Mouse (Mus musculus) hindbrain, embryonic 15.5 days (tissue): Measurements from ENCODE around the gene Lrrc29. TPM values are rescaled to one million over a fixed set of nuclear protein-coding genes. Genes with fewer than 3 reads are reported as not detected.

Source experiments
- ATAC-seq: fragments of 200-750 bp; cut with Nextera tagmentation; 2 replicates; pipeline ENCODE4 v1.8.0; 2017; ENCODE audit warnings: low read depth, moderate number of reproducible peaks, moderate TSS enrichment; ENCODE audit not compliant: low FRiP score
- H3K27ac ChIP-seq: fragments of 300-500 bp; sonication (generic); replicated peaks from 2 replicates; pipeline ENCODE4 v1.5.1; 2015; ENCODE audit warnings: mild to moderate bottlenecking, inconsistent platforms
- H3K27me3 ChIP-seq: fragments of 300-500 bp; sonication (generic); 2 replicates; pipeline ENCODE4 v1.6.1; 2015; ENCODE audit warnings: control low read depth, inconsistent platforms
- H3K36me3 ChIP-seq: fragments of 300-500 bp; sonication (generic); 2 replicates; pipeline ENCODE4 v1.6.1; 2015; ENCODE audit warnings: control low read depth, inconsistent platforms
- H3K4me1 ChIP-seq: fragments of 300-500 bp; sonication (generic); replicated peaks from 2 replicates; pipeline ENCODE4 v1.6.1; 2015; ENCODE audit warnings: control low read depth, inconsistent platforms
- H3K4me2 ChIP-seq: fragments of 300-500 bp; sonication (generic); 2 replicates; pipeline ENCODE4 v1.6.1; 2015; ENCODE audit warnings: moderate library complexity, mild to moderate bottlenecking, inconsistent platforms
- H3K4me3 ChIP-seq: fragments of 300-500 bp; sonication (generic); 2 replicates; pipeline ENCODE4 v1.5.1; 2015; ENCODE audit warnings: mild to moderate bottlenecking, inconsistent platforms
- H3K9ac ChIP-seq: fragments of 300-500 bp; sonication (generic); 2 replicates; pipeline ENCODE4 v1.6.1; 2015; ENCODE audit warnings: inconsistent platforms
- H3K9me3 ChIP-seq: fragments of 300-500 bp; sonication (generic); 2 replicates; pipeline ENCODE4 v1.6.1; 2016; ENCODE audit warnings: control low read depth, inconsistent platforms
- WGBS: fragments of 180-500 bp; shearing (Covaris S2); methylation state at CpG from one replicate; pipeline ENCODE4 v1.1.7; 2015; 5-methylcytosine and 5-hydroxymethylcytosine counted together
- polyA plus RNA-seq: library from polyadenylated mRNA; unstranded; fragments of >200 nt; fragmentation: Nextera tagmentation; extraction: Ambion mirVana; gene quantifications from 2 replicates; pipeline ENCODE4 v1.2.1, GENCODE M21; 2015

Gene Lrrc29
- polyA plus RNA-seq, 1 experiment from 2014 or later: 0.80 TPM

DNA sequence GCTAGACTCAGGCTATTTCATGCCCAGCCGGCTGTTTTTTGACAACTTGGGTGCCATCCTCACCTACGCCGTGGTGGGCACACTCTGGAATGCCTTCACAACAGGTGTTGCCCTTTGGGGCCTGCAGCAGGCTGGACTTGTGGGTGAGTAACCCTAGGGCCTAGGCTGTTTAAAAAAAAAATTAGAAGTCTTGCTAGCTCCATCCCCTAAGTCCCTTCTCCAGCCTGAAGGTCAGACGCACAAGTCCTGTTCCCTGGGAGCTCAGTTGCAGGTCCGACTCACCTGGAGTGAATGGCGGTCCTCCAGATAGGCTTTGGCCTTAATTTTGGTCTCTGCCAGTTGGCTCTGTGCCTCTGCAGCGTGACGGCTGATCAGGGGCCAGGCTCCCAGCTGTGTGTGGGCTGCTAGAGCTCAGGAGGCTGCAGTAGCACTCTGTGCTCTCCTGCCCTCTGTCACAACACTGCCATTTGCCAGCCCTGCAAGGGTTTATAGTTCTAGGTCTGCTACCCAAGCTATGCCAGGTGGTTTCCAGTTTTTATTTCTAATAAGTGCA is 27.6 kb upstream of the Lrrc29 start:
- WGBS: 71% methylated on average over 8 of the region's 8 CpGs
- no peak overlapping the region for H3K27ac ChIP-seq
- H3K4me1 ChIP-seq: peaks cover 19% of the 10 kb centered on the region
- H3K27me3 ChIP-seq: no peaks in the 10 kb centered on the region
- no peak overlapping the region for H3K4me3 ChIP-seq
- peaks cover 21% of the 10 kb centered on the region; the same call in 1 of the 2 replicates for H3K36me3 ChIP-seq
- ATAC-seq: no peak
- no peak overlapping the region for H3K4me2 ChIP-seq
- no peaks in the 10 kb centered on the region for H3K9me3 ChIP-seq
- no peak overlapping the region for H3K9ac ChIP-seq

DNA sequence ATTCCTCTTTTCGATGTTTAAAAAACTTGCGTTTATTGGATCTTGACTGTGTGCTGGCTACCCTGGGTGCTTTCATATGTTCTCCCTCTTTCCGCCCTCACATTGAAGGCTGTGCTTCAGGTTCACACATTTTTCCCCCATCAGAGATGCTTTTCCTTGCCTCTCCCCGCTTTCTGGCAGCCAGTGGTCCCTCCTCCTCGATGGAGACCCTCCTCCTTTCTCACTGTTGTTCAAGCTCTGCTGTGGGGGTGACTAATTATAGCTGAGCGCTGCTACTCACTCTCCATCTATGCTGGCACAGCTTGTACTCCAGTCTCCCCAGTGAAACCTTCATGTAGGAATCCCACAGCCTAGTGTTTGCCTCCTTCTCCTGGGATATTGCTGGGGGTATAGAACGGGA is 24.1 kb upstream of the Lrrc29 start:
- no peaks in the 10 kb centered on the region; the same call in 1 of the 2 replicates for H3K27me3 ChIP-seq

DNA sequence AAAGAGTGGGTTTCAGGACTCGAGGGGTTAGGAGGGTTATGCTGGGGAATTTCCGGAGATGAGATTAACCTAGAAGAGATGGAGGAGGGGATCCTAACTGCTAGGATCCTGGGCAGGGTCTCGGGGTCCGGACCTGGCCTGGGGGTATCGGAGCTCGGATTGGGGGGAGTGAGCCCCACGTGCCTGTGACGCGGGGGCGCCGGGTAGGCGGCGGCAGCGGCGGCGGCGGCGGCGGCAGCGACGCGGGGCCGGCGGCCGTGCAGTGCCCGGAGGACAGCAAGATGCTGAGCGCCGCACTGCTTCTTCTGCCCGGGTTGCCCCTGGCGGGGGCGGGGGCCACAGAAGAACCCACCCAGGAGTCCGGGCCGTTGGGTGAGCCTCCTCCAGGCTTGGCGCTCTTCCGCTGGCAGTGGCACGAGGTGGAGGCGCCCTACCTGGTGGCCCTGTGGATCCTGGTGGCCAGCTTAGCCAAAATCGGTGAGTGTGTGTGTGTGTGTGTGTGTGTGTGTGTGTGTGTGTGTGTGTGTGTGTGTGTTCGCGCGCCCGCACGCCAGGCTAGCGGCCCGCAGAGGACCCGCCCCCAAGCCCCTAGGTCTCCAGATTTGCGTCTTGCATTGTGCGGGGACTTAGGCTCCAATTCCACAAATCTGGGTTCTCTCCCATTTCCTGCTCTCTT is 23.2 kb upstream of the Lrrc29 start:
- H3K9ac ChIP-seq: peak overlapping the region; percentile 82
- H3K36me3 ChIP-seq: no peaks in the 10 kb centered on the region
- no peaks in the 10 kb centered on the region for H3K9me3 ChIP-seq
- no peaks in the 10 kb centered on the region; the same call in 1 of the 2 replicates for H3K27me3 ChIP-seq
- H3K4me3 ChIP-seq: peak overlapping the region; percentile 77
- peak overlapping the region; percentile 99 for H3K4me2 ChIP-seq
- H3K27ac ChIP-seq: peak overlapping the region; percentile 85
- H3K4me1 ChIP-seq: peaks cover 37% of the 10 kb centered on the region
- under 1% methylated on average over 32 of the region's 48 CpGs for WGBS
- ATAC-seq: peak; percentile 29

More for the DNA sequence above, 24.1 kb upstream of the Lrrc29 start:
- Histone ChIP-seq H3K9me3 (no peaks in the 10 kb centered on the region), H3K9ac (0 out of 2 replicates have a peak overlapping the region, but pooled peaks have one; percentile 9), H3K4me1 (peaks cover 37% of the 10 kb centered on the region), H3K36me3 (no peaks in the 10 kb centered on the region; the same call in 1 of the 2 replicates), H3K4me3 (peak overlapping the region; percentile 77), H3K4me2 (peak overlapping the region; percentile 99), H3K27ac (peak overlapping the region; percentile 85; the same call in 1 of the 2 replicates)
- ATAC-seq: no peak
- WGBS: 34% methylated on average over 7 of the region's 7 CpGs

DNA sequence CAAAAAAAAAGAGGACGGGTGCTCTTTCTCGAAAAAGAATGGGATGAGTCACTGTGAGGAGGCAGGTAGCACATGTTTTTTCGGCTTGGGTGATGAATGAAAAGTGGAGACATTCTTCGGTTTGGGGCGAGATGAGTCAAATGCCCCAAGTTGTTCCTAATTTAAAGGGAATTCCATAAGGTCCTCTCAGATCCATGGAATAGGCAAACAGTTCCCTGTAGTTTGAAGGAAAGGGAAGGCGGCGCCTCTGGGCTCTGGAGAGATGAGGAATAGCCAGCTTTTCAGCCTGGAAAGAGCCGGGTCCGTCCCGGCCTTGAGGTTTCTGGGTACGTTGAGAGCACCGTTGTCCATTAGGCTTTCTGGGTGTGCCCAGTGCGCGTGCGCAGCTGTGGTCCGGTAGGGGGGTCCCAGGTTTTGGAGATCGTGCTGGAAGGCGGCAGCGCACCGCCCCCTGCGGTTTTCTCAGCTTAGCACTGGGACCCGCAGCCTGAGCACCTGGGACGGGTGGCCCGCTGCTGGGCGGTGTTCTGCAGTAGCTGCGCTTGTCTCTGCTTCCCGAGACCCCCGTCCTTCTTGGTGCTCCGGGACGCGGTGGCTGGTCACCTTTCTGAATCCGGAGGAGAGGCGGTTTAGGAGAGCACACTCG is 22.5 kb upstream of the Lrrc29 start, which contains the start of gene Slc9a5:
Gene Slc9a5 (plus strand): TSS at position 394 of the 646 bp plus-strand sequence.
- Histone ChIP-seq H3K4me2 (peak within 1 kb of the TSS; percentile 99), H3K27ac (peak within 1 kb of the TSS; percentile 85), H3K4me1 (peaks cover 37% of the 10 kb centered on the region), H3K27me3 (no peaks in the 10 kb centered on the region; the same call in 1 of the 2 replicates), H3K9ac (peak within 1 kb of the TSS; percentile 82), H3K4me3 (peak within 1 kb of the TSS; percentile 77), H3K9me3 (no peaks in the 10 kb centered on the region), H3K36me3 (no peaks in the 10 kb centered on the region)
- under 1% methylated on average over 34 of the region's 34 CpGs for WGBS
- peak; percentile 31 for ATAC-seq

DNA sequence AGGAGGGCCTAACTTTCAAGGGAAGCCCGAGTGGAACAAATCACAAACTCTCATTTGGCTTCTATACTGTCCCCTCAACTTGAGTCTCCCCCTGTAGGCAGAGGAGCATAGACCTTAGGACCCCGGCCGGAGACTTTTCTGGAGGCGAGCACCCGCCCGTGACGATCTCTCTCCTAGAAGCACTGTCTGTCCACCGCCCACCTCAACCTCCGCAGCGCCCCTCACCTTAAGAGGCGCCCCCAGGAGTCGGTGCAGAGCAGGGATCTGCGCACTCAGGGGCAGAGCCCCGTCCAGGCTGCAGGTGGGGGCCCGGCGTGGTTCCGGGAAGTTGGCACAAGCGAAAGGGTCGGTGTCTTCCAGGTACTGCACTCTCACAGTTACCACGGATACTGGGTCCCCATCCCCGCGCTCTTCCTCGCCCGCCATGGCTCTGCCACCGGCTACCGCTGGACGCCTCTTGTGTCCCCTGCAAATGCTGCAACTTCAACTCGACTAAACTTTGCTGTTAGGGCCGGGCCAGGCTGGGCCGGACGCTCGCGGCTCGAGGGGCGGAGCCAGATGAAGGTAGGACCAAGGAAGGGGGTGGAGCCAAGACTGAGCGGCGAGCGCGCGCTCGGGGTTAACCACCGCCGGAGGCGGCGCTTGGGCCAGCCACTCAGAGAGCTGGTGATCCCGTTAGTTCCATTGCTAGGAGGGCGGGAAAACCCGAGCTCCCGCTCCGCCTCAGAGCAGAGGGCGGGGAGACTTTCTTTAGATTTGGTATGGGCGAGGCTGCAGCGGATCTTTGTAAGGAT is 21.5 kb upstream of the Lrrc29 start, which contains the start of gene Fhod1:
Gene Fhod1 (minus strand): TSS at position 526 of the 794 bp plus-strand sequence.
- H3K36me3 ChIP-seq: no peaks in the 10 kb centered on the region
- peaks cover 37% of the 10 kb centered on the region for H3K4me1 ChIP-seq
- H3K4me3 ChIP-seq: peak within 1 kb of the TSS; percentile 77
- ATAC-seq: peak; percentile 87
- H3K9ac ChIP-seq: peak within 1 kb of the TSS; percentile 82
- H3K9me3 ChIP-seq: no peaks in the 10 kb centered on the region
- peak within 1 kb of the TSS; percentile 85 for H3K27ac ChIP-seq
- H3K27me3 ChIP-seq: no peaks in the 10 kb centered on the region; the same call in 1 of the 2 replicates
- H3K4me2 ChIP-seq: peak within 1 kb of the TSS; percentile 99
- WGBS: 1% methylated on average over 53 of the region's 53 CpGs

DNA sequence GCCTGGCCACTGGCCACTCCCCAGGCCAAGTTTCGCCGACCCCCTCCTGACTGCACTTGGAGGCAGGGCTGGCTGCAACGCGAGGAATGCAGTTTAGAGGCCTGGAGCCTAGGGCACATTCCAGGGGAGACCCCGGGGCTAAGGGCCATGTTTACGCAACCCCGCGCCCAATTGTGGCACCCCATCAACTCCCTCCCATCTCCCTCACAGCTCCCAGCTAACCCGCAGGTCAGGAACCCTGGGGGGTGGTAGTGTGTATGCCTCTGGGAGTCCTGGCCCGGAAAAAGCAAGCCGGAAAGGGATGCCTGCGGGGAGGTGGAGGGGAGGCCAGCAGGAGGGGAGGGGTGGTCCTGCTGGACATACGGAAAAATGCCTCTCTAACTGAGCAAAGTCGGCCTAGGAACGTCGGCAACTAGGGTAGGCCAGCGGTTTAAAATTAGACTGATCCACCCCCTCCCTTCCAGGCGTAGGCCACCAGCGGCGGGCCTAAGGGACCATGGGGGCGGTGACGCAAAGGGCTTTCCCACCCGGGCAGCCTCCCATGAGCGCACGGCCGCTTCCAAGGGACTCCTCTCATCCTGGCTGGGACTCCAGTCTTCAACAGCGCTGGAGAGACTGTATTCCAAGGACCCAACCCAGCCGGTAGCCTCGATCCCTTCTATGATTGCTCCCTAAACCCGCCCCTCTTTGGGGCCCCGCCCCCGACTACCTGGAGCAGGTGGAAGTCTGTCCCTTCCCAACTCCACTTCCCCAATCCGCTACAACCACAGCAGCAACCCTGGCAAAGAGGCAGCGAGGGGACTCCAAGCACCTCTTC is 20.7 kb upstream of the Lrrc29 start:
- peaks cover 37% of the 10 kb centered on the region for H3K4me1 ChIP-seq
- no peaks in the 10 kb centered on the region for H3K9me3 ChIP-seq
- 0 out of 2 replicates have a peak overlapping the region, but pooled peaks have one; percentile 82 for H3K9ac ChIP-seq
- peak; percentile 40 for ATAC-seq
- peak overlapping the region; percentile 77 for H3K4me3 ChIP-seq
- H3K4me2 ChIP-seq: peak overlapping the region; percentile 99
- no peaks in the 10 kb centered on the region for H3K36me3 ChIP-seq
- 3% methylated on average over 34 of the region's 34 CpGs for WGBS
- peak overlapping the region; percentile 85; the same call in 1 of the 2 replicates for H3K27ac ChIP-seq
- no peaks in the 10 kb centered on the region; the same call in 1 of the 2 replicates for H3K27me3 ChIP-seq

DNA sequence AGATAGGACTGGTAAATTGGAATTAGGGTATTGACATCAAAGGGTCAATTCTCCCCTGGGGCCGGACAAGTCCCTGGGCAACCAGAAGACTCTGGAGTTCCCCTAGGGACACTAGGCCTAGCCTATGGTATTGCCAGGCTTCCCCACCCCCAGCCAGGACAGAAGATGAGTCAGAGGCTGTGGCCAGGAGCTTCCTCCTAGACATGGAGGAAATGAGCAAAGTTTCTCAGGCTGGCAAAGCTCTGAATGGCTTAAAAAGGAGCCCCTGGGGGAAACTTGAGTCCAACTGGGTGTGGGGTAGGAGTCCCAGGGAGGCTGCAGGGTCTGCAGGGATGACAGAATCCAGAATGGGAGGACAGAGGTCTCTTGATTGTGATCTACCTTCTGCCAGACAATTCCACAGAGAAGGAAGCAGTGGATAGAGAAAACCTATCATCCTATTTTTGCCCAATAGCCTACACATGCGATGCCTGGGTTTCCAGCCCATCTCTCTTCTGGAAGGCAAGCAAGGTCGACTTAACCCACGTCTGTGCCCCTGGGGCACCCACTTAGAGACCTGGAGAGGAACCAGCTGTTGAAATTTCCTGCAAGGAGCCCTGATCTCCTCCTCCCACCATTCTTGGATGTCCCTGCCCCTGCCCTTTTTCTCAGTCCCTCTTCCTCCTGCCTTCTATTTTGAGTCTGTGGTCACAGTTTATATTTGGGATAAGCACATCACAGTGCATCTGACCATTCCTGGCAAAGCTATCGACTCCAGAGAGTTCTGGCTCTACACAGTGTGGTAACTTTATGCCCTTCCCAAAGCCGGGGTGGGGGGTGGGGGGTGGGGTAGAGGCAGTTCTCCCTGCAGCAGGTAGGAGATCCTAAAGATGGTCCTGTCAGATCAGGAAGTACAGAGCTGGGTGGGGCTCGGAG is 19.2 kb upstream of the Lrrc29 start:
- Histone ChIP-seq H3K9me3 (no peaks in the 10 kb centered on the region), H3K36me3 (no peaks in the 10 kb centered on the region), H3K9ac (no peak overlapping the region), H3K4me1 (peaks cover 31% of the 10 kb centered on the region), H3K4me2 (no peak overlapping the region), H3K27ac (no peak overlapping the region), H3K4me3 (no peak overlapping the region), H3K27me3 (no peaks in the 10 kb centered on the region; the same call in 1 of the 2 replicates)
- WGBS: 77% methylated on average over 7 of the region's 7 CpGs
- ATAC-seq: no peak

DNA sequence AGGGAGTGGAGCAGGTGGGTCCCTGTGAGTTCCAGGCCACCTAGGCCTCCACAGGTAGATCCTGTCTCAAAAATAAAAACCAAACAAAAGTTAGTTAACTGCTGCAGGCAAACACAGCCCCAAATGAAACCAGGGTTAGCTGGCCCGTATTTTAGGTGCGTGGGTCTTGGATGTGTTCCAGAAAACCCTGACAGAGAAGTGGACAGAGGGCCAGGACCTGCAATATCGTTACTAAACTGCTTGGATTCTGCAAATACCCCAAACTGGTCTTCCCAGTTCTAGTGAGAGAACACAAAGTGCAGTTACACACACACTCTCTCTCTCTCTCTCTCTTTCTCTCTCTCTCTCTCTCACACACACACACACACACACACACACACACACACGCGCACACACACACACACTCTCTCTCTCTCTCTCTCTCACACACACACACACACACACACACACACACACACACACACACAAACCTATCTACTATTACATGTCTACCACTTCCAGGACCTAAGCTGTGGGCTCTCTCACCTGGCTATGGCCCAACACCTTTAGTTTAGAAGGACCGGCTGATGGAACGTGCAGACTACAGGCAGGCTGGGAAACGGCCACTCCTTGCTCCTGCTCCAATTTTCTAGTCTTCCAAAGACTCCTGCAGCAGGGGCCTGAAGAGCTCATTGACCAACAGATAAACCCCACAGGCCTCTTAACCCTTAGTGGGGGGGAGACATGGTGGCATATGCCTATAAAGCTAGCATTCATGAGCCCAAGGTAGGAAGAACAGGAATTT is 17.9 kb upstream of the Lrrc29 start:
- H3K27ac ChIP-seq: no peak overlapping the region
- H3K4me1 ChIP-seq: peaks cover 24% of the 10 kb centered on the region
- H3K9me3 ChIP-seq: no peaks in the 10 kb centered on the region
- no peaks in the 10 kb centered on the region; the same call in 1 of the 2 replicates for H3K27me3 ChIP-seq
- WGBS: 73% methylated on average over 8 of the region's 8 CpGs
- no peak overlapping the region for H3K4me2 ChIP-seq
- H3K36me3 ChIP-seq: no peaks in the 10 kb centered on the region
- H3K4me3 ChIP-seq: no peak overlapping the region
- H3K9ac ChIP-seq: no peak overlapping the region
- ATAC-seq: no peak

DNA sequence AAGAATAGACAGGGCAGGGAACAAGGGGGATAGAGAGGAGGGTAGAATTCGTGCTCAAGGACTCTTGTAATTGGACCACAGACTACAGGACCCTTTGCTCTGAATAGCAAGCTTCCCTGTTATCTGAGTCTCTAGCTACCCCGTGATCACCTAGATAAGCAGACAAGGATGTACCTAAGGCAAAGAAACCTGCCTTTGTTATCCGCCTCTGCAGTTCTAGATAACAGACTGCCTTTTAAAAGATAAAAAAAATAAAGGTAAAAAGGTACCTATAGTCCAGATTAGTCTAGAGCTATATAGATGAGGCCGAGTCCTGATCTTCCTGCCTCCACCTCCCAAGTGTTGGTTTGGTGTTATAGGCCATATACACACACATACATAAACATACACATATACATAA is 16.7 kb upstream of the Lrrc29 start:
- Histone ChIP-seq H3K9me3 (no peaks in the 10 kb centered on the region), H3K27ac (no peak overlapping the region), H3K27me3 (no peaks in the 10 kb centered on the region; the same call in 1 of the 2 replicates), H3K9ac (no peak overlapping the region), H3K4me2 (no peak overlapping the region), H3K4me1 (peaks cover 18% of the 10 kb centered on the region), H3K36me3 (no peaks in the 10 kb centered on the region), H3K4me3 (no peak overlapping the region)
- 79% methylated on average over 4 of the region's 4 CpGs for WGBS
- ATAC-seq: no peak
